Mouse (Mus musculus): Measurements from ENCODE around the gene Stoml3.

GRCm38 (mm10) chr3:53454561-53454960 lies 33.9 kb upstream of the Stoml3 start:
- TF ChIP-seq CTCF (IDR thresholded peaks at IDR 0.05; ENCODE audit: low read depth, low read length), result no peak
- TF ChIP-seq POLR2A (IDR thresholded peaks at IDR 0.05; ENCODE audit: extremely low read depth, insufficient read depth, low read length), result no peak
